Mouse (Mus musculus) spleen, adult 2 months (tissue): ENCODE results near the gene Ttll12.

Source experiments
- CTCF ChIP-seq: fragments of 200-500 bp; IDR thresholded peaks from 2 replicates; pipeline ENCODE4 v1.5.1; 2011; ENCODE audit warnings: mild to moderate bottlenecking, inconsistent platforms; ENCODE audit not compliant: insufficient read depth, insufficient read length, insufficient replicate concordance; ENCODE audit errors: extremely low read depth
- POLR2A ChIP-seq: fragments of 200-500 bp; IDR thresholded peaks from 2 replicates; pipeline ENCODE4 v1.6.1; 2011; ENCODE audit warnings: low read depth, low read length, inconsistent platforms

DNA sequence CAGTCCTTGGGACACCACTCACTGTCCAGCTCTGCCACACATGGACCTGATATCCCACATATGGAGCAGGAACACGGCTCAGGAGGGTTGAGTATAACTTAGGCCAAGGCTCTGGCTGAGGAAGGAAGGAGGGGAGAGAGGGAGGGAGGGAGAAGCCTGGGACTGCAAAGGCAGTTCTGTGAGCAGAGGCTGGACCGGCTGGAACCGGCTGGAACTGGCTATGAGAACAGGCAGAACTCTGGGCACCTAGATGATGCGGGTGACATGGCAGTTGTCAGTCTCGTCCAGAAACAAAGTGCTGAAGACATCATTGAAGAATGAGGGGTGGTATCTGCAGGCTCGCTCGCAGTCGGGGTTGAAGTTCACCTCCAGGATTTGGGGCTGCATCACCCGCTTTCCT lies 18.3 kb downstream of the Ttll12 start:
- TF ChIP-seq CTCF: no peak
- no peak for TF ChIP-seq POLR2A
